Mouse (Mus musculus): ENCODE measurements around the gene Gm572.

Gene Gm572

GRCm38 (mm10) chr4:148710446-148710845, 67.3 kb downstream of the Gm572 start:
- no peak for ATAC-seq (ENCODE audit: insufficient number of reproducible peaks, low FRiP score, low TSS enrichment)

- ATAC-seq (ENCODE audit: insufficient number of reproducible peaks, low FRiP score, low TSS enrichment): no peak
Measured at GRCm38 (mm10) chr4:148711323-148711722, 68.2 kb downstream of the Gm572 start.

GRCm38 (mm10) chr4:148712632-148713031, 69.5 kb downstream of the Gm572 start:
- no peak for ATAC-seq (ENCODE audit: insufficient number of reproducible peaks, low FRiP score, low TSS enrichment)

GRCm38 (mm10) chr4:148714064-148714463, 70.9 kb downstream of the Gm572 start:
- no peak for ATAC-seq (ENCODE audit: insufficient number of reproducible peaks, low FRiP score, low TSS enrichment)

GRCm38 (mm10) chr4:148714739-148715138, 71.6 kb downstream of the Gm572 start:
- ATAC-seq (ENCODE audit: insufficient number of reproducible peaks, low FRiP score, low TSS enrichment): no peak

- no peak for ATAC-seq (ENCODE audit: insufficient number of reproducible peaks, low FRiP score, low TSS enrichment)
Measured at GRCm38 (mm10) chr4:148715396-148715795, 72.3 kb downstream of the Gm572 start.
